Mouse (Mus musculus) cortical plate, adult 2 months (tissue): ENCODE data around the gene Fmnl2. TPM values are rescaled to one million over a fixed set of nuclear protein-coding genes. Genes with fewer than 3 reads are reported as not detected.

Experiments used
- H3K27ac ChIP-seq: fragments of 200-500 bp; 2 replicates; pipeline ENCODE4 v1.5.1; 2012; ENCODE audit warnings: low read length, control low read depth, inconsistent platforms; ENCODE audit not compliant: insufficient read depth
- H3K4me1 ChIP-seq: fragments of 200-500 bp; 2 replicates; pipeline ENCODE4 v1.6.1; 2011; ENCODE audit warnings: low read length; ENCODE audit not compliant: control insufficient read depth, insufficient read depth
- H3K4me3 ChIP-seq: fragments of 200-500 bp; 2 replicates; pipeline ENCODE4 v1.5.1; 2011; ENCODE audit warnings: mild to moderate bottlenecking, low read length, control low read depth; ENCODE audit not compliant: insufficient read depth
- CTCF ChIP-seq: fragments of 200-500 bp; IDR thresholded peaks from 2 replicates; pipeline ENCODE4 v1.5.1; 2011; ENCODE audit warnings: mild to moderate bottlenecking, control low read depth, low read length; ENCODE audit not compliant: insufficient read depth; ENCODE audit errors: extremely low read depth
- POLR2A ChIP-seq: fragments of 200-500 bp; IDR thresholded peaks from 2 replicates; pipeline ENCODE4 v1.6.1; 2011; ENCODE audit warnings: mild to moderate bottlenecking, low read length, control low read depth; ENCODE audit not compliant: insufficient read depth; ENCODE audit errors: extremely low read depth
- polyA plus RNA-seq: library from polyadenylated mRNA; depleted of rRNA; stranded (reverse); fragments of >200 nt; gene quantifications from 2 replicates; pipeline ENCODE4 v1.2.3, GENCODE M21; 2012

Fmnl2 gene
- polyA plus RNA-seq, 1 experiment: 24.9 TPM

- Histone ChIP-seq H3K4me3 (no peak overlapping the region), H3K4me1 (no peaks in the 10 kb centered on the region), H3K27ac (no peak overlapping the region)
- TF ChIP-seq POLR2A: no peak
- TF ChIP-seq CTCF: no peak
These were observed 25.7 kb downstream of the Fmnl2 start for GRCm38 (mm10) chr2:52883401-52883800.

GRCm38 (mm10) chr2:52884082-52884481 lies 26.4 kb downstream of the Fmnl2 start:
- H3K4me1 ChIP-seq: no peaks in the 10 kb centered on the region
- TF ChIP-seq CTCF (no peak), POLR2A (no peak)
- no peak overlapping the region for H3K4me3 ChIP-seq
- no peak overlapping the region for H3K27ac ChIP-seq

DNA sequence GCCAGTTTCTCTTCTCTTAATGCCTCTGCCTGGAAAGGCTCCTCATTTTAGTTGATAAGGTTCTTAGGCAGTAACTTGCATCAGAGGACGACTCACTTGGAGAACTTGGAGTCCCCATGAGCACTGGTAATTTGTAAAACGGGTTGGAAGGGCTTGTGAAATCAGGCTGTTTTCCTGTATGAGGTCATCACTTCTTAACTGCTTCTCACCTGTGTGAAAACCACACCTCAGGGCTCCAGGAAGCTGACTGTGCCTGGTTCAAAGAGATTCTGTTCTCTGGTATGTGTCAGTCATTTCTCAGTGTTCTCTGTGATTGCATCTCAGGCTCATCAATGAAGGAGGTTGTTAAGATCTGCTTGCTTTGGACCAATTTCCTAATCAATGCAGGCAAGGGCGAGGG lies 27.4 kb downstream of the Fmnl2 start:
- Histone ChIP-seq H3K4me3 (no peak overlapping the region), H3K27ac (no peak overlapping the region), H3K4me1 (no peaks in the 10 kb centered on the region)
- TF ChIP-seq POLR2A (no peak), CTCF (no peak)

DNA sequence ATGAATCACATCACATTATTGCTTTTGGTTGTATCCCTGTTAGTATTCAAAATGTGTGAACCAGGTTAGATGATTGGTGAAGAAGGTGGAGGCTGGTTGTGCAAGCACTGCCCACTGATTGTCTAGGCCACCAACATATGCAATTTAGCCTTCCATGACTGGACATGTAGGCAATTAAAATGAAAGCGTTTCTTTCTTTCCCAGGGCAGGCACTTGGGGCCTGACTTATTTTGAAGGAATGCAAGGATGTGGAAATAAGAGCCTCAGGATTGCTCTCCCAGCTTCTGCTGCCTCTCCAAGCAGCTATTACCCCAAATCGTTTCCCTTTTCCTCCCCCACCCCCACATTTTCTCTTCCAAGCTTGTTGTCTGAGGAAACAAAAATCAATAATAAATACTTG lies 29.6 kb downstream of the Fmnl2 start:
- TF ChIP-seq POLR2A: no peak
- no peak for TF ChIP-seq CTCF
- H3K4me1 ChIP-seq: no peaks in the 10 kb centered on the region
- H3K4me3 ChIP-seq: no peak overlapping the region
- H3K27ac ChIP-seq: no peak overlapping the region

DNA sequence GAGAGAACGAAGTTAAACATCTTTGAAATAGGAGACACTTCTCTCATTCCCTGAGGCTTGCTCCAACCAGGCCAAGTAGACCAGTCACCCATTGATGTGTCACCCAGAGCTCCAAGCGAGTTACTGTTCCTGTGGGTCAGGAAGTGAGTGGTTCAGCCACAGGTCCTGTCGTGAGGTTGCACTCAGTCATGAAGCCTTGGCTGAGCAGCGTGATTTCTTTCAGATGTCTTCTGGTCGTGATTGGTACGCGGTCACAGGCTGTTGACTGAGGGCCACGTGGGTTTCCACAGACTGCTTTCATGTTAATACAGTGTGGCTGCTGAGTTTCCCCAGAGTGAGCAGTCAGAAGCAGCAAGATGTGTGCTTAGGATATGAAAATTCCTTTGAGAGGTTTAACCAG lies 33.5 kb downstream of the Fmnl2 start:
- Histone ChIP-seq H3K4me3 (no peak overlapping the region), H3K4me1 (peaks cover 4% of the 10 kb centered on the region; the same call in 1 of the 2 replicates), H3K27ac (no peak overlapping the region)
- no peak for TF ChIP-seq POLR2A
- no peak for TF ChIP-seq CTCF

GRCm38 (mm10) chr2:52891744-52892143 lies 34.1 kb downstream of the Fmnl2 start:
- TF ChIP-seq POLR2A: no peak
- no peak for TF ChIP-seq CTCF
- Histone ChIP-seq H3K27ac (no peak overlapping the region), H3K4me3 (no peak overlapping the region), H3K4me1 (peaks cover 4% of the 10 kb centered on the region; the same call in 1 of the 2 replicates)

- no peak overlapping the region for H3K4me3 ChIP-seq
- no peak overlapping the region for H3K27ac ChIP-seq
- no peak for TF ChIP-seq CTCF
- no peak for TF ChIP-seq POLR2A
- H3K4me1 ChIP-seq: peaks cover 4% of the 10 kb centered on the region; the same call in 1 of the 2 replicates
These were observed 37.4 kb downstream of the Fmnl2 start for GRCm38 (mm10) chr2:52894983-52895621.

DNA sequence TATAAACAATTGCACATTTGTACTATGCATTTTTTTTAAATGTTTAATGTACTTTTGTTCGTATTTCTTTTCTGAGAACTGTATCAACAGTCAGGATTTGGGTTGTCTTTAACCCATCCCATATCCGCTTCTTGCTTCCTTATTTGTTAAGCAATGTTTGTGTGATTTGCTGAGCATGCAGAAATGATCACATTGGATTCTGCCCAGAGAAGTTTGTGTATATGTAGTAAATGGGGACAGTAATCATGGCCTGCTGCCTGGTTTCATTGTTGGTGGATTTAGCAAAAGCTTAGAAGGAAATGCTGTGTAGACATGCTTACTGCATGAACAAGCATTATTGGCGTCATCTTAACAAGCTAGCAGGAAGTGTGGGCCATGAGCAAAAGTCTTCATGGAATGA lies 39.3 kb downstream of the Fmnl2 start:
- TF ChIP-seq POLR2A (no peak), CTCF (no peak)
- Histone ChIP-seq H3K27ac (no peak overlapping the region), H3K4me3 (no peak overlapping the region), H3K4me1 (peaks cover 4% of the 10 kb centered on the region; the same call in 1 of the 2 replicates)

DNA sequence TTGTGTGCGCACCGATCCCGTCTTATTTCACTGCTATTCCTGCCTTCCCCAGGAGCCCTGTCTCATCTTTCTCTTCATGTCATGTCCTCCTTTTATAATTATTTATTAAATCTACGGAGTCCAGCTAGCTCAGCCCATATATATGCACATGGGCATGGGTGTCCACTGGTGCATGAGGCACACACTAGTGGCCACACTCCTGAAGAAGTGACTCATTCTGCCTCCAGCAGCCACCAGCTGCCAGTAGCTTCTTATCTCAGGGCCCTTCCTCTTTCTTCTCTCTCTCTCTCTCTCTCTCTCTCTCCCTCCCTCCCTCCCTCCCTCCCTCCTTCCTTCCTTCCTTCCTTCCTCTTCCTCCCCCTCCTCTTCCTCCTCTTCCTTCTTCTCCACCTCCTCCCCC lies 43.1 kb downstream of the Fmnl2 start:
- no peak overlapping the region for H3K4me3 ChIP-seq
- TF ChIP-seq CTCF: no peak
- no peak for TF ChIP-seq POLR2A
- peaks cover 1% of the 10 kb centered on the region; the same call in 1 of the 2 replicates for H3K4me1 ChIP-seq
- no peak overlapping the region for H3K27ac ChIP-seq

DNA sequence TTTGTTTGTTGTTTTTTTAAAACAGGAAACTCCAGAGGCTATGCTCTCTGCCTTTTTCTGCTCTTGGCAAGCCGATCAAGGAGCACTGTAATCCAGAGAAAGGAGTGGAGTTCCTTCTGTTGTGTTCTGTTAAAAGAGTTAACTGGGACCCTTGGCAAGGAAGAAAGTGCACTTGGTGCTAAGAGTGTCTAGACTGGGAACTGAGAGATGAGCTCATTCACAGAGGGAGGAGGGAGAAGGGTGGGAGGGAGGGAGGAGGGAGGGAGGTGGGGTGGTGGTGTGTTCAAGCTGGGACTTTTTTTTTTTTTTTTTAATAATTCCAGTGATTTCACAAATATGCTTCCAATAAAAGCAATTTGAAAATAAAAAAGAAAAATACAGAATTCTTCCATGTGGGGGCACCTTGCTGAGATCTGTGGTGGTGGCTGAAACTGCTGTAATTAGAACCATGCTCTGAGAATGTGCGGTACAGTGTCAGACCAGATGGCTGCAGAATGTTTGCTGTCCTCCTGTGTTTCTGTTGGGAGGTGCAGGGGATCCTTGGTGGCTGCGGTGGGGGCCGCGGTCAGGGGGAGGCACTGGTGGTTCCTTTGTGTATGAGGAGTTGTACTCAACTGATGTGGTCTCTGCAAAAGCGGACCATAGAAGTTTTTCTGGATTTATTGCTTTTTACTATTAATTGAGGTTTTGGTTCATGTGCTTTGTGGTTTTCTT lies 43.8 kb downstream of the Fmnl2 start:
- TF ChIP-seq POLR2A (no peak), CTCF (no peak)
- no peak overlapping the region for H3K4me3 ChIP-seq
- H3K27ac ChIP-seq: no peak overlapping the region
- H3K4me1 ChIP-seq: peaks cover 1% of the 10 kb centered on the region; the same call in 1 of the 2 replicates

- no peak for TF ChIP-seq POLR2A
- no peak for TF ChIP-seq CTCF
- Histone ChIP-seq H3K4me3 (no peak overlapping the region), H3K4me1 (peaks cover 1% of the 10 kb centered on the region; the same call in 1 of the 2 replicates), H3K27ac (no peak overlapping the region)
These were observed 44.8 kb downstream of the Fmnl2 start for GRCm38 (mm10) chr2:52902456-52902855.
